Mouse (Mus musculus): Measurements from ENCODE around the gene Macrod1. TPM values are rescaled to one million over a fixed set of nuclear protein-coding genes. Genes with fewer than 3 reads are reported as not detected.

Gene Macrod1
- polyA plus RNA-seq, 1 experiment from 2014 or later, result 2.9 TPM

GRCm38 (mm10) chr19:7223488-7223887, 166.9 kb downstream of the Macrod1 start:
- H3K27me3 ChIP-seq, result no peaks in the 10 kb centered on the region
- no peak for ATAC-seq
- no peak overlapping the region for H3K4me2 ChIP-seq (replicated peaks)
- no peaks in the 10 kb centered on the region for H3K4me1 ChIP-seq (replicated peaks)
- no peak overlapping the region for H3K4me3 ChIP-seq (replicated peaks)
- no peaks in the 10 kb centered on the region for H3K9me3 ChIP-seq
- H3K36me3 ChIP-seq, result peaks cover 29% of the 10 kb centered on the region
- H3K9ac ChIP-seq (replicated peaks), result no peak overlapping the region
- H3K27ac ChIP-seq, result no peak overlapping the region

GRCm38 (mm10) chr19:7224253-7224652, 167.6 kb downstream of the Macrod1 start:
- H3K4me2 ChIP-seq (replicated peaks), result no peak overlapping the region
- peaks cover 37% of the 10 kb centered on the region for H3K36me3 ChIP-seq
- H3K4me3 ChIP-seq (replicated peaks), result no peak overlapping the region
- H3K4me1 ChIP-seq (replicated peaks), result no peaks in the 10 kb centered on the region
- no peak overlapping the region for H3K27ac ChIP-seq
- H3K9me3 ChIP-seq, result no peaks in the 10 kb centered on the region
- H3K9ac ChIP-seq (replicated peaks), result no peak overlapping the region
- whole genome bisulfite sequencing, result 92% methylated on average over 3 of the region's 3 CpGs
- no peaks in the 10 kb centered on the region for H3K27me3 ChIP-seq
- ATAC-seq, result no peak

- WGBS, result 85% methylated on average over 9 of the region's 9 CpGs
- ATAC-seq, result no peak
- H3K36me3 ChIP-seq, result peaks cover 46% of the 10 kb centered on the region
Measured at GRCm38 (mm10) chr19:7225096-7225690, 168.6 kb downstream of the Macrod1 start.

GRCm38 (mm10) chr19:7226511-7226914, 169.9 kb downstream of the Macrod1 start:
- H3K4me3 ChIP-seq (replicated peaks), result no peak overlapping the region
- no peak overlapping the region for H3K4me2 ChIP-seq (replicated peaks)
- no peak overlapping the region for H3K9ac ChIP-seq (replicated peaks)
- no peaks in the 10 kb centered on the region for H3K4me1 ChIP-seq (replicated peaks)
- no peaks in the 10 kb centered on the region for H3K9me3 ChIP-seq
- H3K27me3 ChIP-seq, result no peaks in the 10 kb centered on the region
- no peak for ATAC-seq
- no peak overlapping the region for H3K27ac ChIP-seq
- 81% methylated on average over 6 of the region's 6 CpGs for WGBS
- peaks cover 59% of the 10 kb centered on the region for H3K36me3 ChIP-seq

More at GRCm38 (mm10) chr19:7225096-7225690, 168.6 kb downstream of the Macrod1 start:
- Histone ChIP-seq H3K9me3 (no peaks in the 10 kb centered on the region), H3K27ac (no peak overlapping the region), H3K4me3 (replicated peaks) (no peak overlapping the region), H3K4me2 (replicated peaks) (no peak overlapping the region), H3K4me1 (replicated peaks) (no peaks in the 10 kb centered on the region), H3K27me3 (no peaks in the 10 kb centered on the region), H3K9ac (replicated peaks) (no peak overlapping the region)

- Histone ChIP-seq H3K36me3 (peaks cover 39% of the 10 kb centered on the region), H3K27ac (no peak overlapping the region), H3K4me3 (replicated peaks) (no peak overlapping the region), H3K27me3 (no peaks in the 10 kb centered on the region), H3K9me3 (no peaks in the 10 kb centered on the region), H3K4me1 (replicated peaks) (peaks cover 21% of the 10 kb centered on the region), H3K4me2 (replicated peaks) (no peak overlapping the region), H3K9ac (replicated peaks) (no peak overlapping the region)
- peak; percentile 93 for ATAC-seq
- WGBS, result 62% methylated on average over 8 of the region's 8 CpGs
Measured at GRCm38 (mm10) chr19:7234537-7235221, 178.1 kb downstream of the Macrod1 start.

GRCm38 (mm10) chr19:7235461-7235860, 178.9 kb downstream of the Macrod1 start:
- no peak for ATAC-seq
- 92% methylated on average over 9 of the region's 9 CpGs for WGBS

GRCm38 (mm10) chr19:7236011-7236410, 179.4 kb downstream of the Macrod1 start:
- peaks cover 26% of the 10 kb centered on the region for H3K36me3 ChIP-seq
- H3K9ac ChIP-seq (replicated peaks), result no peak overlapping the region
- H3K4me1 ChIP-seq (replicated peaks), result peaks cover 28% of the 10 kb centered on the region
- no peaks in the 10 kb centered on the region for H3K9me3 ChIP-seq
- 91% methylated on average over 2 of the region's 2 CpGs for WGBS
- H3K4me3 ChIP-seq (replicated peaks), result no peak overlapping the region
- ATAC-seq, result no peak
- no peak overlapping the region for H3K4me2 ChIP-seq (replicated peaks)
- H3K27ac ChIP-seq, result no peak overlapping the region
- no peaks in the 10 kb centered on the region for H3K27me3 ChIP-seq

More at GRCm38 (mm10) chr19:7235461-7235860, 178.9 kb downstream of the Macrod1 start:
- Histone ChIP-seq H3K4me1 (replicated peaks) (peaks cover 28% of the 10 kb centered on the region), H3K36me3 (peaks cover 31% of the 10 kb centered on the region), H3K9ac (replicated peaks) (no peak overlapping the region), H3K4me3 (replicated peaks) (no peak overlapping the region), H3K4me2 (replicated peaks) (no peak overlapping the region), H3K27ac (no peak overlapping the region), H3K27me3 (no peaks in the 10 kb centered on the region), H3K9me3 (no peaks in the 10 kb centered on the region)

- no peak for ATAC-seq
- Histone ChIP-seq H3K27ac (no peak overlapping the region), H3K9me3 (no peaks in the 10 kb centered on the region), H3K4me2 (replicated peaks) (no peak overlapping the region), H3K4me1 (replicated peaks) (peaks cover 32% of the 10 kb centered on the region), H3K4me3 (replicated peaks) (no peak overlapping the region), H3K27me3 (no peaks in the 10 kb centered on the region), H3K9ac (replicated peaks) (no peak overlapping the region), H3K36me3 (peaks cover 20% of the 10 kb centered on the region)
- WGBS, result 82% methylated on average over 4 of the region's 4 CpGs
Measured at GRCm38 (mm10) chr19:7236742-7237141, 180.1 kb downstream of the Macrod1 start.

- Histone ChIP-seq H3K9ac (replicated peaks) (peak overlapping the region; percentile 73), H3K4me3 (replicated peaks) (peak overlapping the region; percentile 56), H3K27me3 (0 out of 2 replicates have a peak, but pooled peaks cover 10% of the 10 kb centered on the region), H3K4me2 (replicated peaks) (peak overlapping the region; percentile 79), H3K36me3 (no peaks in the 10 kb centered on the region), H3K27ac (no peak overlapping the region), H3K4me1 (replicated peaks) (peaks cover 32% of the 10 kb centered on the region), H3K9me3 (no peaks in the 10 kb centered on the region)
- WGBS, result 83% methylated on average over 3 of the region's 3 CpGs
- no peak for ATAC-seq
Measured at GRCm38 (mm10) chr19:7239574-7239973, 183.0 kb downstream of the Macrod1 start.

- WGBS, result 4% methylated on average over 13 of the region's 13 CpGs
- Histone ChIP-seq H3K4me3 (replicated peaks) (peak overlapping the region; percentile 56), H3K36me3 (no peaks in the 10 kb centered on the region), H3K4me2 (replicated peaks) (peak overlapping the region; percentile 79), H3K27ac (peak overlapping the region; percentile 86), H3K4me1 (replicated peaks) (peaks cover 32% of the 10 kb centered on the region), H3K27me3 (0 out of 2 replicates have a peak, but pooled peaks cover 10% of the 10 kb centered on the region), H3K9me3 (no peaks in the 10 kb centered on the region), H3K9ac (replicated peaks) (peak overlapping the region; percentile 73)
- 0 out of 2 replicates have a peak, but pooled peaks have one; percentile 1 for ATAC-seq
Measured at GRCm38 (mm10) chr19:7240291-7240690, 183.7 kb downstream of the Macrod1 start.

- Histone ChIP-seq H3K27me3 (0 out of 2 replicates have a peak, but pooled peaks cover 10% of the 10 kb centered on the region), H3K9me3 (no peaks in the 10 kb centered on the region), H3K27ac (peak within 1 kb of the TSS; percentile 86), H3K9ac (replicated peaks) (peak within 1 kb of the TSS; percentile 73), H3K36me3 (no peaks in the 10 kb centered on the region), H3K4me3 (replicated peaks) (peak within 1 kb of the TSS; percentile 56), H3K4me2 (replicated peaks) (peak within 1 kb of the TSS; percentile 79), H3K4me1 (replicated peaks) (peaks cover 32% of the 10 kb centered on the region)
- ATAC-seq, result peak; percentile 97
- WGBS, result under 1% methylated on average over 80 of the region's 80 CpGs
Measured at GRCm38 (mm10) chr19:7240782-7241690, 184.4 kb downstream of the Macrod1 start, which contains the start of gene Naa40. Naa40 (minus strand) TSS chr19:7241183.
